Mouse (Mus musculus): ENCODE results near the gene Lmod1. TPM values are rescaled to one million over a fixed set of nuclear protein-coding genes. Genes with fewer than 3 reads are reported as not detected.

The Lmod1 gene
- polyA plus RNA-seq, 1 experiment from 2014 or later: 0.16 TPM

GRCm38 (mm10) chr1:135346891-135347290 lies 22.3 kb downstream of the Lmod1 start:
- H3K9ac ChIP-seq (ENCODE audit: low read depth, low read length): no peak overlapping the region
- H3K4me3 ChIP-seq (ENCODE audit: low read depth, low read length): no peak overlapping the region
- H3K36me3 ChIP-seq (ENCODE audit: control insufficient read depth, insufficient read depth, low read length): no peaks in the 10 kb centered on the region
- ATAC-seq (replicated peaks; ENCODE audit: low FRiP score): no peak
- H3K4me1 ChIP-seq (replicated peaks; ENCODE audit: control insufficient read depth, insufficient read depth, low read length): no peaks in the 10 kb centered on the region
- DNase-seq (ENCODE audit: low spot score): no peak
- no peak overlapping the region for H3K27ac ChIP-seq (ENCODE audit: low read depth, low read length)
- no peaks in the 10 kb centered on the region for H3K9me3 ChIP-seq (ENCODE audit: control insufficient read depth, low read length)
- WGBS: 60% methylated on average over 3 of the region's 3 CpGs
- no peak overlapping the region for H3K4me2 ChIP-seq
- H3K27me3 ChIP-seq (replicated peaks; ENCODE audit: control insufficient read depth, insufficient read depth, low read length): no peaks in the 10 kb centered on the region

DNA sequence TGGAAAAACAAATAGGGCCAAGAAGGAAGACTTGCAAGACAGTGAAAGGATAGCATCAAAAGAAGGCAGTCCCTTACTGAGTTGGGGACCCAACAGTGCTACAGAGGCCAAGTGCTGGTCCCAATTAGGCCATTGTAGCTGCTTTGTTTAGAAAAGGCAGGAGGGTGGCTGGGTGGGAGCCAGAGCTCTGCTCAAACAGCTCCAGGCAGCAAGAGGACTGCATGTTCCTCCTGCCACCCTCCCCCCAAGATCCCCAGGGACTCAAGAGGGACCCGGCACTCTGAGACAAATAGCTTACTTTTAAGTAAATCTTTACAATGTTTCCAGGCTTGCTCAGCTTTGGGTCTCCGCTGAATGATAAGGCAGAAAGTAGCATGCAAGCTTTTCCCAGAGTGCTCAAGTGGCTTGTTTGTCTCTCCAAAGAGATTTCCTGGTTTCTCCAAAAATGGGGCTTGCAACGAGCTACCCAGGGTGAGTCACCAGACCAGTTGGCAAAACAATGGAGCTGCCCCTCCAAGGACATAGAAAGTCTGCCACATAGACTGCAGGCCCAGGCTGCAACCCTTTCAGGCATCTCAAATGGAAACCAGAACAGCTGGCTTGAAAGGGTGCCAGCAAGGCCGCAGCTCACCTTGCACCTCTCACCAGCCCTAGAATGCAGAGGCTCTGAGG lies 23.0 kb downstream of the Lmod1 start:
- Histone ChIP-seq H3K27me3 (replicated peaks; ENCODE audit: control insufficient read depth, insufficient read depth, low read length) (no peaks in the 10 kb centered on the region), H3K4me3 (ENCODE audit: low read depth, low read length) (no peak overlapping the region), H3K9me3 (ENCODE audit: control insufficient read depth, low read length) (no peaks in the 10 kb centered on the region), H3K4me1 (replicated peaks; ENCODE audit: control insufficient read depth, insufficient read depth, low read length) (no peaks in the 10 kb centered on the region), H3K36me3 (ENCODE audit: control insufficient read depth, insufficient read depth, low read length) (no peaks in the 10 kb centered on the region), H3K9ac (ENCODE audit: low read depth, low read length) (no peak overlapping the region), H3K27ac (ENCODE audit: low read depth, low read length) (no peak overlapping the region), H3K4me2 (no peak overlapping the region)
- DNase-seq (ENCODE audit: low spot score): no peak
- no peak for ATAC-seq (replicated peaks; ENCODE audit: low FRiP score)
- 54% methylated on average over 4 of the region's 4 CpGs for WGBS

- DNase-seq (ENCODE audit: low spot score): no peak
- Histone ChIP-seq H3K27ac (ENCODE audit: low read depth, low read length) (no peak overlapping the region), H3K4me1 (replicated peaks; ENCODE audit: control insufficient read depth, insufficient read depth, low read length) (no peaks in the 10 kb centered on the region), H3K4me3 (ENCODE audit: low read depth, low read length) (no peak overlapping the region), H3K4me2 (no peak overlapping the region), H3K9me3 (ENCODE audit: control insufficient read depth, low read length) (no peaks in the 10 kb centered on the region), H3K36me3 (ENCODE audit: control insufficient read depth, insufficient read depth, low read length) (no peaks in the 10 kb centered on the region), H3K27me3 (replicated peaks; ENCODE audit: control insufficient read depth, insufficient read depth, low read length) (no peaks in the 10 kb centered on the region), H3K9ac (ENCODE audit: low read depth, low read length) (no peak overlapping the region)
- WGBS: 71% methylated on average over 3 of the region's 3 CpGs
- no peak for ATAC-seq (replicated peaks; ENCODE audit: low FRiP score)
Measured at GRCm38 (mm10) chr1:135351953-135352352, 27.3 kb downstream of the Lmod1 start.

DNA sequence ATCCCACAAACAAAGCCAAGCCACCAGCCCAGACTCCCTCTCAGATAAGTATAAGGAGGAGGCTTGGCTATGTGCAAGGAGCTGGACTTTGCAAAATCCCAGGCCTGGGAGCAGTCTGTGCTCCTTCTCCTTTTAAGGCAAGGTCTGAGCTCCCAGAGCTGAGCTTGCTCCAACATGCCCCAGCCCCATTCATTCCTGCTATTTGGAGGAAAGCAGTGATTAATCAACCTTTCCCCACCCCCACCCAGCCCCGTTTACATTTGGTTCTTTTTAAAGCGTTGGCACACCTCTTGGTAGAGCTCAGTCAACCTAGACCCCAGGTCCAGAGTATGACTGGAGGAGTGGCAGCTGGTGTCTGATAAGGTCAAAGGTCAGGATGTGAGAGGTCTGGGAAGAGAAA lies 34.5 kb downstream of the Lmod1 start:
- no peak overlapping the region for H3K4me3 ChIP-seq (ENCODE audit: low read depth, low read length)
- no peaks in the 10 kb centered on the region for H3K4me1 ChIP-seq (replicated peaks; ENCODE audit: control insufficient read depth, insufficient read depth, low read length)
- no peak for DNase-seq (ENCODE audit: low spot score)
- H3K9ac ChIP-seq (ENCODE audit: low read depth, low read length): no peak overlapping the region
- H3K36me3 ChIP-seq (ENCODE audit: control insufficient read depth, insufficient read depth, low read length): no peaks in the 10 kb centered on the region
- H3K9me3 ChIP-seq (ENCODE audit: control insufficient read depth, low read length): no peaks in the 10 kb centered on the region
- H3K4me2 ChIP-seq: no peak overlapping the region
- no peak overlapping the region for H3K27ac ChIP-seq (ENCODE audit: low read depth, low read length)
- H3K27me3 ChIP-seq (replicated peaks; ENCODE audit: control insufficient read depth, insufficient read depth, low read length): no peaks in the 10 kb centered on the region
- WGBS: 33% methylated on average over 2 of the region's 2 CpGs
- ATAC-seq (replicated peaks; ENCODE audit: low FRiP score): no peak

GRCm38 (mm10) chr1:135361491-135361890 lies 36.9 kb downstream of the Lmod1 start:
- H3K4me2 ChIP-seq: no peak overlapping the region
- H3K27me3 ChIP-seq (replicated peaks; ENCODE audit: control insufficient read depth, insufficient read depth, low read length): no peaks in the 10 kb centered on the region
- ATAC-seq (replicated peaks; ENCODE audit: low FRiP score): no peak
- no peaks in the 10 kb centered on the region for H3K9me3 ChIP-seq (ENCODE audit: control insufficient read depth, low read length)
- 81% methylated on average over 4 of the region's 4 CpGs for WGBS
- no peak for DNase-seq (ENCODE audit: low spot score)
- no peaks in the 10 kb centered on the region for H3K36me3 ChIP-seq (ENCODE audit: control insufficient read depth, insufficient read depth, low read length)
- no peak overlapping the region for H3K27ac ChIP-seq (ENCODE audit: low read depth, low read length)
- H3K9ac ChIP-seq (ENCODE audit: low read depth, low read length): no peak overlapping the region
- no peak overlapping the region for H3K4me3 ChIP-seq (ENCODE audit: low read depth, low read length)
- no peaks in the 10 kb centered on the region for H3K4me1 ChIP-seq (replicated peaks; ENCODE audit: control insufficient read depth, insufficient read depth, low read length)

GRCm38 (mm10) chr1:135362115-135362514 lies 37.5 kb downstream of the Lmod1 start:
- Histone ChIP-seq H3K27me3 (replicated peaks; ENCODE audit: control insufficient read depth, insufficient read depth, low read length) (no peaks in the 10 kb centered on the region), H3K4me2 (no peak overlapping the region), H3K27ac (ENCODE audit: low read depth, low read length) (no peak overlapping the region), H3K9me3 (ENCODE audit: control insufficient read depth, low read length) (no peaks in the 10 kb centered on the region), H3K9ac (ENCODE audit: low read depth, low read length) (no peak overlapping the region), H3K4me1 (replicated peaks; ENCODE audit: control insufficient read depth, insufficient read depth, low read length) (no peaks in the 10 kb centered on the region), H3K36me3 (ENCODE audit: control insufficient read depth, insufficient read depth, low read length) (no peaks in the 10 kb centered on the region), H3K4me3 (ENCODE audit: low read depth, low read length) (no peak overlapping the region)
- no peak for DNase-seq (ENCODE audit: low spot score)
- ATAC-seq (replicated peaks; ENCODE audit: low FRiP score): no peak

- WGBS: 73% methylated on average over 8 of the region's 8 CpGs
- Histone ChIP-seq H3K9ac (ENCODE audit: low read depth, low read length) (no peak overlapping the region), H3K27ac (ENCODE audit: low read depth, low read length) (no peak overlapping the region), H3K4me1 (replicated peaks; ENCODE audit: control insufficient read depth, insufficient read depth, low read length) (no peaks in the 10 kb centered on the region; the same call in 1 of the 2 replicates), H3K4me3 (ENCODE audit: low read depth, low read length) (no peak overlapping the region), H3K4me2 (no peak overlapping the region), H3K36me3 (ENCODE audit: control insufficient read depth, insufficient read depth, low read length) (no peaks in the 10 kb centered on the region), H3K9me3 (ENCODE audit: control insufficient read depth, low read length) (no peaks in the 10 kb centered on the region), H3K27me3 (replicated peaks; ENCODE audit: control insufficient read depth, insufficient read depth, low read length) (no peaks in the 10 kb centered on the region)
- DNase-seq (ENCODE audit: low spot score) (no peak), ATAC-seq (replicated peaks; ENCODE audit: low FRiP score) (no peak)
Measured at GRCm38 (mm10) chr1:135363446-135363845, 38.8 kb downstream of the Lmod1 start.

- no peak for DNase-seq (ENCODE audit: low spot score)
Measured at GRCm38 (mm10) chr1:135366380-135366779, 41.8 kb downstream of the Lmod1 start.

DNA sequence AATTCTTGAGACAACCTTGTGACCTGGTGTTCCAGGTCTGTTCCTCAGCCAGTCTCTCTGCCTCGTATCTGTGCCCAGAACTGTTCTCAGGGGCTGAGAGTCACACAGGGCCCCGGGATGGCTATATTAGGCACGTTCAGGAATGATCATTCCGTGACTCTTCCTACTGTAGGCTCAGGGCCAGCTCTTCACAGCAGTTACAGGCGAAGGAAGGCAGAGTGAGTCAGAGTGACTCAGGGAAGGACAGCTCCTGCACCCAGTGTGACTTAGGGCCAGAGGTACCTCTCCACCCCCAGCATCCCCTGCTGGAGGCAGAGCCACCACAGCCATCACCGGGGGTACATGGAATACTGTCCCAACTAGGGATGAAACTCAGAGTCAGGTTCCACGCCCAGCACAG lies 42.4 kb downstream of the Lmod1 start:
- Histone ChIP-seq H3K4me1 (replicated peaks; ENCODE audit: control insufficient read depth, insufficient read depth, low read length) (peaks cover 4% of the 10 kb centered on the region; the same call in 1 of the 2 replicates), H3K9me3 (ENCODE audit: control insufficient read depth, low read length) (no peaks in the 10 kb centered on the region), H3K36me3 (ENCODE audit: control insufficient read depth, insufficient read depth, low read length) (no peaks in the 10 kb centered on the region), H3K4me2 (no peak overlapping the region), H3K9ac (ENCODE audit: low read depth, low read length) (no peak overlapping the region), H3K4me3 (ENCODE audit: low read depth, low read length) (no peak overlapping the region), H3K27me3 (replicated peaks; ENCODE audit: control insufficient read depth, insufficient read depth, low read length) (peaks cover 8% of the 10 kb centered on the region; the same call in 1 of the 2 replicates), H3K27ac (ENCODE audit: low read depth, low read length) (no peak overlapping the region)
- DNase-seq (ENCODE audit: low spot score) (no peak), ATAC-seq (replicated peaks; ENCODE audit: low FRiP score) (no peak)
- 74% methylated on average over 7 of the region's 7 CpGs for WGBS

More at GRCm38 (mm10) chr1:135366380-135366779, 41.8 kb downstream of the Lmod1 start:
- ATAC-seq (replicated peaks; ENCODE audit: low FRiP score): no peak
- H3K9me3 ChIP-seq (ENCODE audit: control insufficient read depth, low read length): no peaks in the 10 kb centered on the region
- no peaks in the 10 kb centered on the region for H3K36me3 ChIP-seq (ENCODE audit: control insufficient read depth, insufficient read depth, low read length)
- peaks cover 4% of the 10 kb centered on the region; the same call in 1 of the 2 replicates for H3K4me1 ChIP-seq (replicated peaks; ENCODE audit: control insufficient read depth, insufficient read depth, low read length)
- H3K9ac ChIP-seq (ENCODE audit: low read depth, low read length): no peak overlapping the region
- H3K4me2 ChIP-seq: no peak overlapping the region
- H3K4me3 ChIP-seq (ENCODE audit: low read depth, low read length): no peak overlapping the region
- H3K27ac ChIP-seq (ENCODE audit: low read depth, low read length): no peak overlapping the region
- H3K27me3 ChIP-seq (replicated peaks; ENCODE audit: control insufficient read depth, insufficient read depth, low read length): peaks cover 8% of the 10 kb centered on the region; the same call in 1 of the 2 replicates
